Mouse (Mus musculus): ENCODE measurements around the gene Sap30l.
"Not testable (repeated sequence)": the region's sequence is repeated elsewhere in the genome, so short reads cannot be mapped to it uniquely, and the experiment has no call there.

The Sap30l gene

DNA sequence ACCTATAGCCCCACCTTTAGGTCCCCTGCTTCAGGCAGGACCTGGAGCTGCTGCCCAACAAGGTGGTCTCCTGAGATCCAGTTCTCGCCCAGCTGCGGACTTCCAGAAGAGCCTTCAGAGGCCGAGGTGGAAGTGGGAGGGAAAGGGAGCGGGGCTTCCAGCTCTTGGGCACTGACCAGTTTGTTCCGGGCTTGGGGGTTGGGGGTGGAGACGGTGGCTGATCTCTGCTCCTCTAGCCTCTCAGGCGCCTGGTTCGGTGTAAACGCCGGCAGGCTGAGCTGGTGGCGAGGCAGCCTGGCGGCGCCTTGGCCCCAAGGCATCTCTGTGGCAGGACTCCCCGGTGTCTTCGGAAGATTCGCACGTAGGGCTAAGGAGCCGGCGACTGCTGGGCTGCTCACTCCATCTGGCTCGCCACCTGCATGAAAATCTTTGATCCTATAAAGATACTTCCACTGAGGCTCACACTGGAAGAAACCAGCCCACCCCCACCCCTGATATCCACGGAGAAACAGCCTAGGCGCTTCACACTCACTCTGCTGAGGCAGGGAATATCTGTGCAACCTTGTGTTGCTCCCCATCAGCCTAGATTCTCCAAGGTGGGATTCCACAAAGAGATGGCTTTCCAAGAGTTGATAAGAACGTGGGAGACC is 31.2 kb downstream of the Sap30l start, which contains the start of gene Hand1:
TSS of gene Hand1 (minus strand) at position 267 of the 650 bp plus-strand sequence.
- no peak for DNase-seq

- no peak for DNase-seq
Observed at GRCm38 (mm10) chr11:57833296-57833977, 32.0 kb downstream of the Sap30l start.

DNA sequence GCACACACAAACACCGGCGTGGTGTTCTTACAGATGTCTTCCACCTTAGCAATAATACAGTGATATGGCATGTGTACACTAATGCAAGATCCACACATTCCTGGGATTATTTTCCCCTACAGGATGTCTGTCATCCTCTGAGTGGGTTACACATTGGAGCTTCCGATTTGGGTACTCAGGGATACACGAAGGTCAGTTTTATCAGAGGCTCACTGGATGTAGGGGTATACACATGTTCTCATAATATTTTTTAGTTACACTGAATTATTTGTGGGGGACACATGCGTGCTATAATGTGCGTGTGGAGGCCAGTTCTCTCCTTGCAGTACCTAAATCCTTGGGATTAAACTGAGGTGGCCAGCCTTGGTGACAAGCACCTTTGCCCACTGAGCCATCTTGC is 32.6 kb downstream of the Sap30l start:
- DNase-seq: no peak

DNA sequence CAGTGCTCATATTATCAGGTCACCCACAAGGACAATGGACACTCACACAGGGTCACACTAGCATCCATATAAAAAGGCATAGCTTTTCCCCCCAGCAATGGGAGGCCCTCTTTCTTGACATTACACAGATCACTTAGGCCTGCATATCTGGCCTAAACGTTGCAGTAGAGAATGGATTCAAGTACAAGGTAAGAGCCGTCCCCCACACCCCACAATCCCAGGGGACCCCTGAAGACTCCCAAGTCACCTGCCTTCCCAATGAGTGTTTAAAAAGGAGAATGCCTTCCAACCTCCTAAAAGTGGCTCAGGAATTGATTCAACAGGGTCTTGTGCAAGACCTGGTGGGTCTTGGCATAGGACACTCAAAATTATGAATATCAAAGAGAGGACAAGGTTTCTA is 33.9 kb downstream of the Sap30l start:
- no peak for DNase-seq

GRCm38 (mm10) chr11:57835931-57836330 is 34.5 kb downstream of the Sap30l start:
- no peak for DNase-seq

DNA sequence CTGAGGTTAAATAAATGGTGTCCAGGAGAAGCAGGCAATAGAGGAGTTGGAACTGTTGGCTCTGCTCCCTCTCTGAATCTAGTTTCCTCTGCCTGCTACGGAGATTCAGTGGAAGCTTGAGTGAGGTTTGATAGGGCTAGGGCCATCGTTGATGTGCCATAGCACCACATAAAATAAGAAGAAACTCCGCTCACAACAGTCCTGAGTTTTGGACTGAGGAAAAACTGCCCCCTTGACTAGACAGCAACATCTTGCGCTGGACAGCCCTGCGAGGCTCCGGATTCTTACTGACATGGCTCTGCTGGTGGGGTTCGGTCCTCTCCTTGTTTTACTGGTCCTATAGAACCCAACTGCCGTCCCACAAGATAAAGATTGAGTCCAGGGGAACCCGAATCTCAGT is 35.0 kb downstream of the Sap30l start:
- no peak for DNase-seq

DNA sequence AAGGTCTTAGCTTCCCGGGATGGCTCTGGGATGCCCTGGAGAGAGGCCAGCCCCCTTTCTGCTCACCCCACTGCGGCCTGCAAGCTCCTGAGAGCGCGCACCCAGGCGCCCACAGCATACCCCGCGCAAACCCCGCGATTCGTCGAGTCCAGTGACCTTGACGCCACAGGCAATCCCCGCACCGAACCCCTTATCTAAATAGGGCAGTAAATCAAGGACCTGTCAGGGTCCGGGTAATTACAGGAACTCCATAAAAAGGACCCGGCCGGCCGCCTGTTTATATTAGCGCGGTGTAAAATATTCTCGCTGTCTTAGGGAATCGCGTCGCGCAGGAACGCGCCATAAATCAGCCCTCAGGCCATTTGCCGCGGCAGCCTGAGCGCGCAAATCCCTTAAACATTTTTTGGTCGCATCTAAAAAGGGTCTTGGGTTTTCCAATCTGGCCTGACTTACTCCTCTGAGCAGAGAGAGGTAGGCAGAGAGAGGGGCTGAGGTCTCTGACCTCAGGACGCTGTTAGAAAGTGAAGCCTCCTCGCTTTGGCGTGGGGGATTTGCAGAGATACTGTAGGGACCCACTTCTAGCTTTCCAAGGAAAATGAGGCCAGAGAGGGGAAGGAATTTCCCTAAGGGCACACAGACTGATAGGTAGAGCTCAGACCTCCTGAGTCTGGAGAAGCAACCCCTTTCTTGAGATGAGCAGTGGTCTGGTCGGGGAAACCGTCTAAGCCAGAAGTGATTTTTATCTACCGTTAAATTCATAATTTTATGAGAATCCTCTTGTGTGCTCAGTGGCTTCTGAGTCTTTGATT is 35.6 kb downstream of the Sap30l start:
- no peak for DNase-seq

- no peak for DNase-seq
Observed at GRCm38 (mm10) chr11:57837861-57838680, 36.6 kb downstream of the Sap30l start.

DNA sequence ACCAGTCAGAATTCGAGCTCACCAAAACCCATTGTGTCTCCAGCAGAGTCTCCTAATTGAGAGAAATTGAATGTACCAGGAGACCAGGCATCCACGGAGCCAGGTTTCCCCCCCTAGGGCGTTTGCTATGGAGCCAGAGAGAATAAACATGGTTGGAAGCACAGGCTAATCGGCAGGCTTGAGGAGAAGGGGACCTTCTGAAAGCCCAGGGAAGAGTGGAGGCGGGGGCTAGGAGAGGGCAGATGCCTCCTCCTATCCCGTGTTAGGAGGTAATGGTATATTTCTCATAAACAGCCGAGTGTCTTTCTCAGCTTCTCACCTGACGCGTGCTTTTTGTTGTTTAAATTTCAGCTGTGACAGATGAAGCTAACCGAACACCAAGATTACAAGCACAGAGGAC is 39.5 kb downstream of the Sap30l start:
- no peak for DNase-seq

DNA sequence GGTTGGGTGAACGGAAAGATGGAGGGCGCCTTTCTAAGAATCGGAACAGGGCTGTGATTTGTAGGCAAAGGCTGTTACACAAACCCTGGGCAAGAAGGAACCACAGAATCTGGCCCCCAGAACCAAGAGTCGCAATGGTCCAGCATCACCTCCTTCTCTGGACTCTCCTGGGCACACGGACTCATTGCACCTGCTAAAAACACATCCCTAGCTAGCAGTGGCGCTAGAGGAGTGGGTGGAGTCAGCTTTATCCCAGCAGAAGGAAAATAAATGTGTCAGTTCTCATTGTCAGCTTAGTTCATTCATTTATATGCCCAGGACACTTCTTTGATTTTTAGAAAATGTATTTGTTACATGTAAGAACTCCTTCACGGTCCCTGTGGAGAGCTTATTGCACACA is 40.0 kb downstream of the Sap30l start:
- DNase-seq: no peak

- not testable (repeated sequence) for DNase-seq
Observed at GRCm38 (mm10) chr11:57846421-57847363, 45.3 kb downstream of the Sap30l start.

DNA sequence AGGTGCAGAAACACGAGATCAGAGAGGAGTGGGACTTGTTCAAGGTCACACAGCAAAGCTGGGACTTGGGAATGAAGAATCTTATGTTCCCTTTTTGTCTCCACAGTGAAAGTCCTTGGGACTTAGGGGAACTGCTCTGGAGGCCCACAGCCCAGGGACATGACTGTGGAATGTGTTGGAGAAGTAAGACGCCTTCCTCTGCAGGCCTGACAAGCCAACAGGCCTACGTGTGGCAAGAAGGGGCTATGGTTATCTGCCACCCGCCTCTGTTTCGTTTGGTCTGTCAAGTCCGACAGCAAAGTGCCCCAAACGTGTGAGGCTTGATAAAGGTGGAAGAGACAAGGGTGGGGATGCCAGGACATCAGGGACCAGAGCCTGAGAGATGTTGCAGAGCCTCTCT is 46.0 kb downstream of the Sap30l start:
- no peak for DNase-seq

DNA sequence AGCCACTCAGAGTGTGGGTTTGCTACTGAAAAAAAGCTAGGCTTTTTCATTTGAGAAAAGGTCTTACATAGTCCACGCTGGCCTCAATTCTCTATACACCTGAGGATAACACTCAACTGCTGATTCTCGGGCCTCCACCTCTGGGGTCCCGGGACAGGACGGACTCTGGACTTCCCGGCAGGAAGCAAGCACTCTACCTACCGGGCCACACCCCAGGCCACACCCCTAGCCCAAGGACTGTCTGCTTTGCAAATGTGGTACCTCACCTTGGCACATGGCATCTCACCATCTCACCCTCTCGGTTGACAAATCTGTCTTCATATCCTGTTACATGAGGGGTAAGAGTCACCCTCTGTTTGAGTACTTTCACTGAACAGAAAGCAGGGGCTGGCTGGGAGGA is 48.9 kb downstream of the Sap30l start:
- DNase-seq: no peak

- DNase-seq: no peak
Observed at GRCm38 (mm10) chr11:57850931-57851330, 49.5 kb downstream of the Sap30l start.

DNA sequence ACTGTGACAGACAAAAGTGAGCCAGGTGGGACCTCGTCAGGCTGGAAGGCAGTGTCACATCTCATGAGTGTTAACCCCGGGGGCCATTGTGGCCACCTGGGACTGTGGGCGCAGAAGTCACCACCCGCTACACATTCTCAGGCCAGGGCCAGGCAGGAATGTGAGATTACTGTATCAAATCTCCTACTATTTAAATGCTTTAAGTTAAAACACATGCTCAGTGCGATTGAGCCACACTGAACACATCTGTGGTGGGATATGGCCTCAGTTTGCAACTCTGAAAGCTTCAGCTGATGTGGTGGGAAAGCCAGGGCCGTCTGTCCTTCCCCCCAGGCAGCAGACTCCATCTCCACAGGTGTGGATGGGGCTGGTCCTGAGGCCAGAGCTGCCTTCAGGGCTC is 52.1 kb downstream of the Sap30l start:
- no peak for DNase-seq

DNA sequence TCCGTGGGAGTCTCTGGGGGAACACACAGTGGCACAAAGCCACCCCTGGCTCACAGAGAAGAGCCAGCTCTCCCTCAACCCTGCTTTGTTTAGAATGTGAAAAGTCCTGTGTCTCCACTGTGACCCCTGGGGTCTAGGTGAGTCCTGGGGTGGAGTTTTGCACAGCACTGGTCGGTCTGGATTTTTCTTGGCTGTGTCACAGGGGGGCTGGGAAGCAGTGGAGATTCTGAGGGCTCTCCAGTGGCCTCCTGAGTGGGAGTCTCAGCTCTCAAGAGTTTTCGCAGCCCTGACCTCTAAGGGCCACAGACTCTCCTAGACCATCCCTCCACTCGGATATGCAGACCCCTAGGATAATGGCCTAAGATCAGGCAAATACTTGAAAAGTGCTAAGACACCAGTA is 56.3 kb downstream of the Sap30l start:
- DNase-seq: no peak

All from cerebellum, postnatal 25 days (tissue).